Mouse (Mus musculus) myocyte (in vitro differentiated cells): ENCODE results near the gene Cfap126.

ENCODE experiments used
- CEBPB ChIP-seq: IDR thresholded peaks from 2 replicates; pipeline ENCODE4 v1.6.1; 2011; ENCODE audit warnings: mild to moderate bottlenecking, moderate library complexity; ENCODE audit not compliant: poor library complexity, insufficient read depth, severe bottlenecking
- E2F4 ChIP-seq: IDR thresholded peaks from one replicate; pipeline ENCODE4 v1.6.1; 2011; ENCODE audit warnings: mild to moderate bottlenecking, control low read depth, moderate library complexity; ENCODE audit not compliant: insufficient read depth
- MAX ChIP-seq: IDR thresholded peaks from one replicate; pipeline ENCODE4 v1.6.1; 2011; ENCODE audit warnings: low read depth, mild to moderate bottlenecking, control low read depth
- POLR2A ChIP-seq: IDR thresholded peaks from one replicate; pipeline ENCODE4 v1.6.1; 2011; ENCODE audit warnings: low read depth, mild to moderate bottlenecking, control low read depth, moderate library complexity; ENCODE audit not compliant: insufficient read length

- TF ChIP-seq MAX = no peak
- TF ChIP-seq E2F4 = no peak
- no peak for TF ChIP-seq CEBPB
- TF ChIP-seq POLR2A = no peak
These were observed 732 bp upstream of the Cfap126 start for GRCm38 (mm10) chr1:171112986-171113385.
